ENCODE assay signal across 8 mouse cellular contexts in the genomic region with DNA sequence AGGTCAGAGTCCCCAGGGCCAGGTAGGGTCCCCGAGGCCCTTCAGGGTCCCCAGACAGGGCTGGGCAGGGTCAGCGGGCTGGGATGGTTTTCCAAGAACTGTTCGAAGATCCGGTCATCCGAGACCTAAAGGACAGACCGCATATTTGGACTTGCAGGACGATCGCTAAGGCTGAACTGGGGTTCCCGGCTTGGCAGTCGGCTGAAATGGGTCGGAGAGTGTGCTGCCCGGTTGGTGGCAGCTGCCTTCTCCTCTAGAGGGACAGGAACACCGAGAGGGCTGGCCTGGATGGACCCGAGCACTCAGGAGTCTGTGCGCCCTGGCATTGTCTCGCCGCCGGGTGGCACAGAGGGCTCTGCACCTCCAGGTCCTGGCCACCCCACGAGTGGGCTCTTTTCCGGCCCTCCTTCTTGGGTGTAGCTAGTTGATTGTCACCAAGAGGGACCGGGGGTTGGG. TPM values are rescaled to one million over a fixed set of nuclear protein-coding genes. Genes with fewer than 3 reads are reported as not detected.
DNase-seq lines count a peak whose midpoint lies in the region; ATAC-seq and TF ChIP-seq lines count a peak whose summit lies in the region.

No protein-coding gene starts in this region.

- peaks cover 51% of the 10 kb centered on the region for H3K27me3 ChIP-seq in E14TG2a.4 (ENCODE audit: insufficient read depth, low read length)
- no peaks in the 10 kb centered on the region for H3K27me3 ChIP-seq in forebrain, embryonic 16.5 days (replicated peaks; ENCODE audit: control insufficient read depth, insufficient read depth, low read length)
- H3K27me3 ChIP-seq in lung, embryonic 15.5 days: no peaks in the 10 kb centered on the region
- no peaks in the 10 kb centered on the region for H3K27me3 ChIP-seq in neural tube, embryonic 15.5 days (replicated peaks)

- TF ChIP-seq CTCF in E14TG2a.4 (conservative IDR thresholded peaks at IDR 0.05; ENCODE audit: low read length): no peak
- peak; percentile 76 for TF ChIP-seq CTCF in layer of hippocampus, adult 2 months (conservative IDR thresholded peaks at IDR 0.05)

- no peaks in the 10 kb centered on the region for H3K9me3 ChIP-seq in E14TG2a.4 (ENCODE audit: low read length)
- no peaks in the 10 kb centered on the region for H3K9me3 ChIP-seq in forebrain, embryonic 16.5 days (ENCODE audit: control insufficient read depth, low read length)
- no peaks in the 10 kb centered on the region for H3K9me3 ChIP-seq in lung, embryonic 15.5 days
- H3K9me3 ChIP-seq in neural tube, embryonic 15.5 days (replicated peaks): no peaks in the 10 kb centered on the region

- peaks cover 27% of the 10 kb centered on the region for H3K4me1 ChIP-seq in E14TG2a.4 (replicated peaks; ENCODE audit: low read depth, low read length)
- peaks cover 45% of the 10 kb centered on the region for H3K4me1 ChIP-seq in forebrain, embryonic 16.5 days (replicated peaks; ENCODE audit: control insufficient read depth, insufficient read depth, low read length)
- H3K4me1 ChIP-seq in lung, embryonic 15.5 days: peaks cover 41% of the 10 kb centered on the region
- H3K4me1 ChIP-seq in neural tube, embryonic 15.5 days: peaks cover 51% of the 10 kb centered on the region

- H3K36me3 ChIP-seq in E14TG2a.4 (ENCODE audit: insufficient read depth, low read length): no peaks in the 10 kb centered on the region
- no peaks in the 10 kb centered on the region for H3K36me3 ChIP-seq in forebrain, embryonic 16.5 days (ENCODE audit: control insufficient read depth, insufficient read depth)
- no peaks in the 10 kb centered on the region for H3K36me3 ChIP-seq in lung, embryonic 15.5 days
- H3K36me3 ChIP-seq in neural tube, embryonic 15.5 days: no peaks in the 10 kb centered on the region

- under 1% methylated on average over 21 of the region's 21 CpGs for WGBS in forebrain, embryonic 16.5 days
- WGBS in lung, embryonic 15.5 days: under 1% methylated on average over 21 of the region's 21 CpGs
- 1% methylated on average over 21 of the region's 21 CpGs for WGBS in neural tube, embryonic 15.5 days

- H3K4me3 ChIP-seq in E14TG2a.4 (replicated peaks; ENCODE audit: low read length): peak overlapping the region; percentile 87
- peak overlapping the region; percentile 97 for H3K4me3 ChIP-seq in forebrain, embryonic 16.5 days (replicated peaks; ENCODE audit: low read length)
- peak overlapping the region; percentile 80 for H3K4me3 ChIP-seq in layer of hippocampus, adult 2 months
- peak overlapping the region; percentile 81 for H3K4me3 ChIP-seq in lung, embryonic 15.5 days
- H3K4me3 ChIP-seq in neural tube, embryonic 15.5 days (replicated peaks): peak overlapping the region; percentile 88

- peak overlapping the region; percentile 60 for H3K4me2 ChIP-seq in forebrain, embryonic 16.5 days (ENCODE audit: low read length)
- H3K4me2 ChIP-seq in lung, embryonic 15.5 days: peak overlapping the region; percentile 90
- H3K4me2 ChIP-seq in neural tube, embryonic 15.5 days: peak overlapping the region; percentile 84

- H3K27ac ChIP-seq in forebrain, embryonic 16.5 days (ENCODE audit: low read length): peak overlapping the region; percentile 79
- H3K27ac ChIP-seq in layer of hippocampus, adult 2 months: peak overlapping the region; percentile 85
- peak overlapping the region; percentile 82 for H3K27ac ChIP-seq in lung, embryonic 15.5 days
- H3K27ac ChIP-seq in neural tube, embryonic 15.5 days (replicated peaks): peak overlapping the region; percentile 87

- peak; percentile 72 for DNase-seq in cerebellum, adult 11-12 months
- peak; percentile 53 for DNase-seq in heart, postnatal 25 days (ENCODE audit: low spot score)
- peak; percentile 47 to 59 for DNase-seq in layer of hippocampus, adult 2 months (ENCODE audit: low spot score in 2 of 2)
- peak; percentile 36 for DNase-seq in thymus, postnatal 0 days (ENCODE audit: low spot score)

- intact Hi-C loops in heart, postnatal 25 days (cut with DNase I): loop anchor here (2.0 kb wide), 1 partner anchor 27 kb away; no protein-coding TSS in a partner anchor

- peak overlapping the region; percentile 99 for H3K9ac ChIP-seq in forebrain, embryonic 16.5 days (replicated peaks; ENCODE audit: low read depth, low read length)
- H3K9ac ChIP-seq in lung, embryonic 15.5 days: peak overlapping the region; percentile 80
- peak overlapping the region; percentile 94 for H3K9ac ChIP-seq in neural tube, embryonic 15.5 days (replicated peaks)

- ATAC-seq in forebrain, embryonic 16.5 days: peak; percentile 19; the same call in 1 of the 2 replicates
- peak; percentile 29 for ATAC-seq in lung, embryonic 15.5 days (ENCODE audit: borderline replicate concordance, extremely low read depth, low FRiP score, low TSS enrichment)
- peak; percentile 35 for ATAC-seq in neural tube, embryonic 15.5 days (ENCODE audit: low FRiP score)

RNA-seq across cellular contexts. Expression of a gene that starts 0.7 kb away (rescaled TPM):
- polyA plus RNA-seq in forebrain, embryonic 16.5 days (2015; fragmentation: Nextera tagmentation; extraction: Ambion mirVana): 64.1 and 64.7 TPM in 2 replicates
- 10 to 100 TPM; 22.8 to 23.9 TPM for total RNA-seq in heart, postnatal 25 days (2021)
- 10 to 100 TPM; 25.9 to 30.4 TPM for total RNA-seq in layer of hippocampus, adult 2 months (2021)
- 20.5 and 21.5 TPM in 2 replicates for polyA plus RNA-seq in lung, embryonic 15.5 days (2015; fragmentation: Nextera tagmentation; extraction: Ambion mirVana)
- polyA plus RNA-seq in neural tube, embryonic 15.5 days (2015; fragmentation: Nextera tagmentation; extraction: Ambion mirVana): 50.8 and 57.0 TPM in 2 replicates
- 6.1 and 6.6 TPM in 2 replicates for polyA plus RNA-seq in thymus, postnatal 0 days (2015; fragmentation: Nextera tagmentation; extraction: Ambion mirVana)

Comparison
In these comparisons a context has a peak if more than half of its experiments do, and no peak if none do; other contexts are left out.
1. Peak in every context shown above with its lines: DNase-seq, ATAC-seq, H3K4me3 ChIP-seq and H3K27ac ChIP-seq.